8 mouse cellular contexts compared by ENCODE assay signal in genomic region chr19:24476929-24477882, GRCm38 (mm10). TPM values are rescaled to one million over a fixed set of nuclear protein-coding genes. Genes with fewer than 3 reads are reported as not detected.
A peak's percentile ranks its signal among the peaks of the same experiment; 100 is the strongest.
DNase-seq lines count a peak whose midpoint lies in the region; ATAC-seq and TF ChIP-seq lines count a peak whose summit lies in the region.

Gene Fam122a, minus strand, starts transcription at chr19:24477356.

- H3K27me3 ChIP-seq in embryonic facial prominence, embryonic 15.5 days = no peaks in the 10 kb centered on the region
- no peaks in the 10 kb centered on the region for H3K27me3 ChIP-seq in kidney, embryonic 14.5 days (ENCODE audit: control insufficient read depth, insufficient read depth, low read length)
- no peaks in the 10 kb centered on the region for H3K27me3 ChIP-seq in limb, embryonic 15.5 days

- H3K27ac ChIP-seq in bone marrow, adult 2 months (ENCODE audit: control insufficient read depth, insufficient read depth, low read depth, low read length, poor library complexity) = peak within 1 kb of the TSS; percentile 88
- H3K27ac ChIP-seq in embryonic facial prominence, embryonic 15.5 days (replicated peaks) = peak within 1 kb of the TSS; percentile 93
- peak within 1 kb of the TSS; percentile 91 for H3K27ac ChIP-seq in kidney, embryonic 14.5 days (ENCODE audit: low read depth, low read length)
- H3K27ac ChIP-seq in limb, embryonic 15.5 days = peak within 1 kb of the TSS; percentile 94

- TF ChIP-seq CTCF in bone marrow, adult 2 months (IDR thresholded peaks at IDR 0.05; ENCODE audit: control insufficient read depth, insufficient read depth, low read length) = no peak; the same call in 1 of the 2 replicates

- H3K4me1 ChIP-seq in bone marrow, adult 2 months (ENCODE audit: control insufficient read depth, insufficient read depth, low read length) = peaks cover 2% of the 10 kb centered on the region
- peaks cover 10% of the 10 kb centered on the region for H3K4me1 ChIP-seq in embryonic facial prominence, embryonic 15.5 days
- peaks cover 7% of the 10 kb centered on the region; the same call in 1 of the 2 replicates for H3K4me1 ChIP-seq in kidney, embryonic 14.5 days (ENCODE audit: control insufficient read depth, insufficient read depth, low read length)
- peaks cover 8% of the 10 kb centered on the region; the same call in 1 of the 2 replicates for H3K4me1 ChIP-seq in limb, embryonic 15.5 days

- TF ChIP-seq POLR2A in bone marrow, adult 2 months (IDR thresholded peaks at IDR 0.05; ENCODE audit: borderline replicate concordance, control insufficient read depth, low read depth, low read length) = peak; percentile 82

- H3K4me2 ChIP-seq in embryonic facial prominence, embryonic 15.5 days (replicated peaks) = peak within 1 kb of the TSS; percentile 67
- peak within 1 kb of the TSS; percentile 80 for H3K4me2 ChIP-seq in kidney, embryonic 14.5 days (replicated peaks; ENCODE audit: low read depth, low read length)
- peak within 1 kb of the TSS; percentile 79 for H3K4me2 ChIP-seq in limb, embryonic 15.5 days

- peak; percentile 97 for ATAC-seq in embryonic facial prominence, embryonic 15.5 days (ENCODE audit: insufficient number of reproducible peaks, low FRiP score, low TSS enrichment, low read depth)
- peak; percentile 96 for ATAC-seq in kidney, embryonic 14.5 days (ENCODE audit: low FRiP score, low TSS enrichment)
- peak; percentile 94 for ATAC-seq in limb, embryonic 15.5 days (ENCODE audit: insufficient number of reproducible peaks, low FRiP score, low TSS enrichment, low read depth)

- DNase-seq in 416B (ENCODE audit: low read depth) = peak; percentile 91
- peak; percentile 90 to 91 for DNase-seq in heart, adult 9 months (ENCODE audit: low spot score in 2 of 2)
- DNase-seq in monocyte, adult 2 months (ENCODE audit: low read depth in 1 of 2, low spot score in 2 of 2) = peak; percentile 80 to 92
- DNase-seq in spleen, postnatal 36 days (ENCODE audit: low spot score in 2 of 2) = peak; percentile 88 to 91

- H3K9me3 ChIP-seq in embryonic facial prominence, embryonic 15.5 days (replicated peaks) = no peaks in the 10 kb centered on the region
- H3K9me3 ChIP-seq in kidney, embryonic 14.5 days (ENCODE audit: control insufficient read depth, low read length) = no peaks in the 10 kb centered on the region
- H3K9me3 ChIP-seq in limb, embryonic 15.5 days = no peaks in the 10 kb centered on the region

- H3K9ac ChIP-seq in embryonic facial prominence, embryonic 15.5 days = peak within 1 kb of the TSS; percentile 91
- H3K9ac ChIP-seq in kidney, embryonic 14.5 days (ENCODE audit: low read depth, low read length) = peak within 1 kb of the TSS; percentile 88
- H3K9ac ChIP-seq in limb, embryonic 15.5 days = peak within 1 kb of the TSS; percentile 91

- no peaks in the 10 kb centered on the region for H3K36me3 ChIP-seq in embryonic facial prominence, embryonic 15.5 days
- H3K36me3 ChIP-seq in kidney, embryonic 14.5 days (ENCODE audit: control insufficient read depth, insufficient read depth, low read length) = no peaks in the 10 kb centered on the region
- H3K36me3 ChIP-seq in limb, embryonic 15.5 days = no peaks in the 10 kb centered on the region

- peak within 1 kb of the TSS; percentile 98 for H3K4me3 ChIP-seq in bone marrow, adult 2 months (replicated peaks; ENCODE audit: control insufficient read depth, low read depth, low read length)
- peak within 1 kb of the TSS; percentile 67 for H3K4me3 ChIP-seq in embryonic facial prominence, embryonic 15.5 days (replicated peaks)
- H3K4me3 ChIP-seq in kidney, embryonic 14.5 days (ENCODE audit: low read length) = peak within 1 kb of the TSS; percentile 90
- peak within 1 kb of the TSS; percentile 67 for H3K4me3 ChIP-seq in limb, embryonic 15.5 days

- whole genome bisulfite sequencing in bone marrow, adult 2 months = under 1% methylated on average over 92 of the region's 92 CpGs
- WGBS in embryonic facial prominence, embryonic 15.5 days = under 1% methylated on average over 83 of the region's 92 CpGs
- WGBS in kidney, embryonic 14.5 days = under 1% methylated on average over 92 of the region's 92 CpGs
- WGBS in limb, embryonic 15.5 days = under 1% methylated on average over 85 of the region's 92 CpGs

RNA-seq across cellular contexts. Expression of gene Fam122a, which starts in this region (rescaled TPM):
- 10.2 and 10.4 TPM in 2 replicates for polyA plus RNA-seq in bone marrow, adult 2 months (2011; ENCODE audit: insufficient read depth, insufficient read length, low replicate concordance, missing spikeins)
- polyA plus RNA-seq in embryonic facial prominence, embryonic 15.5 days (2015; fragmentation: Nextera tagmentation; extraction: Ambion mirVana) = 55.5 and 56.6 TPM in 2 replicates
- polyA plus RNA-seq in kidney, embryonic 14.5 days (2014; fragmentation: Nextera tagmentation; extraction: Ambion mirVana) = 52.9 and 54.6 TPM in 2 replicates
- polyA plus RNA-seq in limb, embryonic 15.5 days (2015; fragmentation: Nextera tagmentation; extraction: Ambion mirVana) = 41.0 and 49.4 TPM in 2 replicates

Comparison
In these comparisons a context has a peak if more than half of its experiments do, and no peak if none do; other contexts are left out.
1. Peak in every context shown above with its lines: DNase-seq, ATAC-seq, H3K4me3 ChIP-seq and H3K27ac ChIP-seq.